Mouse (Mus musculus) common myeloid progenitor, adult 5-6 weeks (primary cell): ENCODE measurements around the gene Sat1. TPM values are rescaled to one million over a fixed set of nuclear protein-coding genes. Genes with fewer than 3 reads are reported as not detected.

Experiments
- ATAC-seq: replicated peaks from 2 replicates; pipeline ENCODE4 v1.8.0; 2016; ENCODE audit warnings: low read depth, mild to moderate bottlenecking, moderate TSS enrichment, inconsistent platforms; ENCODE audit not compliant: poor library complexity, severe bottlenecking
- total RNA-seq: library from RNA; stranded (forward); fragments of 200-1000, 187-1606 nt; gene quantifications from 2 replicates; pipeline ENCODE4 v1.2.3, GENCODE M21; 2017

Sat1 gene
- total RNA-seq, 1 experiment from 2014 or later, result 99.2 TPM

DNA sequence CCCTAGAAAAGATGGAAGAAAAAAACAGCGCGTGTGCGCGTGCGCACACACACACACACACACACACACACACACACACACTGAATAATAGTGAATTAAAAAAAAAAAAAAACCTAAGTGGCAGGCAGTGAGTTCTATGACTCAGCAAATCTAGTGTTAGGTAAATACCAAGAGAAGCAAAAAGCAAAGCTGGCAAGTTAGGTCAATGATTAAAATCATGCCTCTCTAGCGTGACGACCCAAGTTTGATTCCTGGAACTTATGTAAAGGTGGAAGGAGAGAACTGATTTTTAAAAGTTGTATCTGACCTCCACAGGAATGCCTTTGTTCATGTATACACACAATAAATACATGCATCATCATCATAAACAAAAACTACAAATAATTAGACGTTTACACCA lies 46.4 kb downstream of the Sat1 start:
- ATAC-seq, result no peak

DNA sequence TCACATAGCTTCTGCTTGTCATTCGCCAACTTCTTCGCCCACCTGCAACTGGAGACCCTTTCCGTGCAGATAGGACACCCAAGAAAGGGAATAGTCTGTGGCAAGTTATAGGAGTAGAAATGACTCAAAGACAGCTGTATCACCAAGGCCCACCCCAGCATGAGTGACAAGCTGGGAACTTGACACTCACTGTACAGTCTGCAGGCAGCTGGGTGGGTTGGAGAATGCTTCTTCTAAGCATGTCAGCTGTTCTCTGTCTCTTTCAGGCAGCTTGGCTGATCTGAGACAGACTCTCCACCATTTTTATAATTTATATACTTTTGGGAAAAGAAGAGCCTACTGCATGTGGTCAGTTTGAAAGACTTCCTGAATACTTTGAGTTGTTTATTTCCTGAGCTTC lies 48.6 kb downstream of the Sat1 start:
- ATAC-seq, result no peak

DNA sequence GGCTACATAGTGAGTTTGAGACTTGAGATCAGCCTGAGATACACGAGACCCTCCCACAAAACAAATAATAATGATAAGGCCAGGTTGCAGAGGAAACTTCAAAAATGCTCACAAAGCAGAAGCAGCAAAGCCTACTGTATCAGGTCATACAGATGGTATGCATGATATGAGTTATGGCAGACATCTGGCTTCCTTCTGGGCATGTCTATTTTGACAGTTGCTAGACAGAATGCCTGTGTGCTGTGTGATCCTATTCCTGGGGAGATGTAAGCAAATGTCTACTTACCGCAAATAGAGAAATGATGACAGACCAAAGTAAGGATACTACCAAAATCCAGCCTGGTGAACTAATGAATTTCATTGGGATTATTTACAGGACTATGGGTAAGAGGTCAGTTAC lies 49.9 kb downstream of the Sat1 start:
- no peak for ATAC-seq

DNA sequence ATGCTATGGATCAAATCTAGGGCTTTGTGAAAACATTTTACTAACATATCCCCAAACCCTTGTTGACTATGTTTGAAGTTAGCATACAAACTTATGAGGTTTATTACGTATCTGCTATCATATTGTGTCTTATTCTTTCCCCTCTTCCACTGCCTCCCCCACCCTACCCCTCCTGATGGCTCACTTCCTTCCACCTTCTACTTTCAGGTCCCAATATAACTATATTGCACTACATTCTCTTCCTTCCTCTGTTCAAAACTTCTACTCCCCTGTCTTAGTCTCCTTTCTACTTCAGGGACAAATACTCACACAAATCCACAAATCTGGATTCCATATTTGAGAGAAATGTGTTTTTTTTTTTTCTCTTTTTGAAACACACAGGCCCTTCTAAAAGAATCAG lies 52.7 kb downstream of the Sat1 start:
- ATAC-seq, result no peak; the same call in 1 of the 2 replicates

Other genes with a start within 250 kb of the Sat1 start
- not detected in 2 replicates for gene Magea8, start 220.6 kb downstream of the Sat1 start, total RNA-seq
- gene Magea5, start 153.3 kb downstream of the Sat1 start, total RNA-seq, result not detected in 2 replicates
- gene Magea1, start 126.7 kb downstream of the Sat1 start, total RNA-seq, result not detected in 2 replicates
- not detected in 2 replicates for gene Magea2, start 122.8 kb downstream of the Sat1 start, total RNA-seq
- gene Cldn34b2, start 88.0 kb downstream of the Sat1 start, total RNA-seq, result not detected in 2 replicates
- 29.0 and 47.8 TPM in 2 replicates for gene Acot9, start 46.0 kb upstream of the Sat1 start, total RNA-seq
- gene Prdx4, start 124.3 kb upstream of the Sat1 start, total RNA-seq, result 48.8 and 55.7 TPM in 2 replicates